Mouse (Mus musculus) inflammation-experienced regulatory T-cells, adult 16 weeks (primary cell): ENCODE data around the gene Enah. TPM values are rescaled to one million over a fixed set of nuclear protein-coding genes. Genes with fewer than 3 reads are reported as not detected.

Experiments
- polyA plus RNA-seq: library from polyadenylated mRNA; unstranded; fragments of 100-300 nt; shearing (Covaris generic); gene quantifications from one replicate; pipeline ENCODE4 v1.2.1, GENCODE M21; 2017

Gene Enah
- 0.22 TPM for polyA plus RNA-seq

DNA sequence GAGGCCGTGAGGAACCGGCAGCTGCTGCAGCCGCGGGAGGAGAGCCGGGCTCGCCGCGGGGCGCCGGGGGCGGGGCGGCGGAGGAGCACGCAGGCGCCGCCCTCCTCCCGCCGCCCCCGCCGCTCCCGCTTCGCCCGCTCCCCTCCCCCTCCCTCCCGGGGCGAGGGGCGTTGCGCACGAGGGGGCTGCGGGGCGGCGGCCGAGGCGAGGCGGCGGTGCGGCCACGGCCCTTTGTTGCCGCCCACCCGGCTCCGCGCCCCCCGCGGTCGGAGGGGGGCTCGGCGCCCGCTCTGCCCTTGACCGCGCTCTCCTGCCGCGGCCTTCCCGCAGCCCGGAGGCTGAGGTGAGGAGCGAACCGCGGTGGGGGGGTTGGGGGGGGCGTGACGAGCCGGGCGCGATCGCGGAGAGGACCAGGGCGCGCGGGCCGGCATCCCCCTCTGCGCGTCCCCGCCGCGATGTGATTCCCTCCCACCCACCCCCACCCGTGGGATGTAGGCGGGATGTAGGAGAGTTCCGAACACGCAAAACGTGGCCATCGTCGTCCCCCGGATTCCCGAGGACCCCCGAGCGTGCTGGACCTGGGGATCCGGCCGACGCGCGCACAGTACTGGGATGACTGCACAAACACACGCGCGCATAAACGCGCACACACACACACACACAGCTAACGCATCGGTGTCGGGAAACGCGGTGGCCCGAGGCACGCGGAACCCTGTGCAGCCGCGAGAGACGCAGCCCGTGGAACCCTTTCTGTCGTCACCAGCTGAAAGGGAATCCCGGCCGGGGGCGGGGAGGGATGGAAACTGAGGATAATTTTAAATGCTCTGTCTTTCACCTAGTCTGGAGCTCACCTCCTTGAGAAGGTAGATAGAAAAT, at the start of gene Enah:
Gene Enah (minus strand): TSS at position 65 of the 876 bp plus-strand sequence.

Other genes with a start within 250 kb of the Enah start
- 389 TPM for gene Lbr, start 176.9 kb downstream of the Enah start, polyA plus RNA-seq
- gene Srp9, start 104.7 kb upstream of the Enah start, polyA plus RNA-seq, result 173 TPM
- not detected for gene Vmn1r1, start 144.5 kb upstream of the Enah start, polyA plus RNA-seq